Mouse (Mus musculus) left cerebral cortex, adult 18-20 months (tissue): ENCODE measurements at regions not wholly inside any gene's neighbourhood (a gene's known extent, or its start where the extent isn't known, plus 50 kb on each side); places are given as distances from the start of the nearest gene placed in this dataset.

ENCODE experiments used
- DNase-seq, 2 experiments: peaks; one replicate each; pipeline ENCODE4 v3.0.0; 2021 to 2022; ENCODE audit warnings: low spot score in 2 of 2, mixed read lengths in 1 of 2

DNA sequence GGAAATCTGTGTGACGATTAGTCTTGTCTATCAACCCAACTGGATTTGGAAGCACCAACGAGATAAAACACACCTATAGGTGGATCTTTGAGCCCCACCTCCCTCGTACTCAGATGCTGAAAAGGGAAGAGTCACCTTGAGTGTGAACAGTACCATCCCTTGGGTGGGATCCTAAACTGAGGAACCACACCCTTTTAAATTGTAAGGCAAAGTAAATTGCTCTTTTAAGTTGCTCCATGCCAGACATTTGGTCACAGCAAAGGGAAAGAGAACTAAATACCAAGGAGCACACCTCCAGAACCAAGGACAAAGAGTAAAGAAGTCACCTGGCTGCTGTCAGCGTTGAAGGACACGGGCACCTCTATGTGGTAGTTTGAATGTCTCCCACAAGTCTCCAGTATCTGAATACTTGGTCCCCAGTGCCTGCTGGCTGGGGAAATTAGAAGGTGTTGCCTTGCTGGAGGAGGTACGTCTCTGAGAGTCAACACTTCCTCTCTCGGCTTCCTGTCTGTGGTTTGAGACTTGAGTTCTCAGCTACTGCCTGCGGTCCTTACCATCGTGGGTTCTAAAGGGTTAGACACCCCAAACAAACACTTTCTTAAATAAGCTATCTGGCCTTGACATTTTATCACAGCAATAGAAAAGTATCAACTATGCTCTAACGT lies 95.6 kb upstream of the Noct start:
- no peak for DNase-seq

GRCm38 (mm10) chr3:51130709-51131108 lies 93.5 kb upstream of the Noct start:
- no peak for DNase-seq

DNA sequence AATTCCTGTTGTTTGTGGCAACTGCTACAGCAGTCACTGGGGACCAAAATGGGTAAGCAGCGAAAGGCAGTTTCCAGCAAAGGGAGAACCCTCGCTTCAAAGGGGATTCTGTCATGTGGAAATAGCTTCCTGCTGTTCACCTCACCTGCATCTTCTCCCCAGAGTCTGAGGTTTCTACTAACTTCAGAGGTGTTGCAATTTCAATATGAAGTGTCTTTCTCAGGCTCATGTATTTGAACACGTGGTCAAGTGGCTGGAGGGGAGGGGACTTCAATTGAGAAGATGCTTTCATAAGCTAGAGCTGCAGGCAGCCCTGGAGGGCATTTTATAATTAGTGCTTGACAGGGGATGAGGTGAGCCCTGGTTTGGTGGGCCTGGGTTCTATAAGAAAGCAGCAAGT lies 92.9 kb upstream of the Noct start:
- DNase-seq = no peak

- no peak for DNase-seq
These were observed 91.5 kb upstream of the Noct start for GRCm38 (mm10) chr3:51132736-51133135.

DNA sequence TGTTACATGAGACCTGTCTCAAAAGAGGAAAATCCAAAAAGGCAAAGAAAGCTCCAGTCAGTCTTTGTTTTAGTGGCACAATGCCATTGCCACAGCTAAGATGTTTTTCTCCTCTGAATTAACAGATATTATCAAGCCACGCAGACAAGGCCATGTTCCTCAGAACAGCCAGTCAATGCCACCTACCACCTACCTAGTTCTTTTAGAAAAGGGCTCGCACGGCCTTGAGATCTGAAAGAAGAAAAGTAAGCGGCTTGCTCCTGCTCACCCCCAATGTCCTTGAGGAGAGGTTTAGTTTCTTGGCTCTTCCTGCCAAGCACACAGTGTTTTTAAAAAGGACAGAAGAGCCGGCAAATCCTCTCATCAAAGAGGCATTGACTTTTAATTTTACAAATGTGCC lies 88.7 kb upstream of the Noct start:
- no peak for DNase-seq

DNA sequence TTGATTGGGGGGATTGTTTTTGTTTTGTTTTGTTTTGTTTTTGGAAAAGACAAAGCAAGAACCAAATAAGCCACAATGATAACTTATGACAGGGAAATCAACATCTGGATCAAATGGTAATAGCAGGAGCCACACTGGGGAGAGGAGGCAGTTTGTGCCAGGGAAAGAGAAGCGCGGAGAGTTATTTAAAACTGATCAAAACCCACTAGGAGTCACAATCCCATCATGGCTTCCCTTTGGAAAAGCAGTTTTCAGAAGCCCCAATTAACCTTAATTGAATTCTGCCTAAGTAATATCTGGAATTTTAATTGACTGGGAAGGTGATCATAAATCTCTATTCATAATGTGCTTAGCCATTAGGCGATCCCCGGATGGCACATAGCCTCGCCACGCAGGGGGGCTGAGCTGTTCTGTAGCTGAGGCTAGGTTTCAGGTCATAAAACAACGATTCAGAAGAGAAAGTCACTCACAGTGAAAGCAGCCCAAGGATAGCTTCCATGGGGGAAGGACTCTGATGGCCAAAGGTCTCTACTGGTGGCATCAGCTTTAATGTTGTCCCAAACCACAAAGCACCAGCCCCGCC lies 86.4 kb upstream of the Noct start:
- no peak for DNase-seq

- no peak for DNase-seq
These were observed 78.3 kb upstream of the Noct start for GRCm38 (mm10) chr3:51145985-51146384.

- DNase-seq = no peak
These were observed 74.2 kb upstream of the Noct start for GRCm38 (mm10) chr3:51150012-51150411.

- DNase-seq = no peak
These were observed 73.1 kb upstream of the Noct start for GRCm38 (mm10) chr3:51151104-51151503.

DNA sequence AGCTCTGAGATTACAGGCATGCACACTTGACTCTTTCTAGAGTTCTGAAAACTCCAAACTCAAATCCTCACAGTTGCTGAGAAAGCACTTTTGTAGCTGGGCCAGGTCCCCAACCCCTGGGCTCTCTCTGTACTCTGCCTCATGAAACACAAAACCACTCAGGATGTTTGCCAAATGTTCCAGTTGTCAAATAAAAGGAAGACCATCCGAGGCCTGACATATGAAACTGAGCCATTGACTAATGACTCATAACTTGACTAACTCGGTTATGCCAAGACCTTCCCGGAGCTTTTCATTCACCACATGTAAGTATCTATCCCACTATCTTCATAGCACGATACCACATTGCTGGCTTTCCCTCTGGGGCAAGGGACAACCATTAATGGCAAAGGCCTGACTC lies 68.6 kb upstream of the Noct start:
- no peak for DNase-seq

DNA sequence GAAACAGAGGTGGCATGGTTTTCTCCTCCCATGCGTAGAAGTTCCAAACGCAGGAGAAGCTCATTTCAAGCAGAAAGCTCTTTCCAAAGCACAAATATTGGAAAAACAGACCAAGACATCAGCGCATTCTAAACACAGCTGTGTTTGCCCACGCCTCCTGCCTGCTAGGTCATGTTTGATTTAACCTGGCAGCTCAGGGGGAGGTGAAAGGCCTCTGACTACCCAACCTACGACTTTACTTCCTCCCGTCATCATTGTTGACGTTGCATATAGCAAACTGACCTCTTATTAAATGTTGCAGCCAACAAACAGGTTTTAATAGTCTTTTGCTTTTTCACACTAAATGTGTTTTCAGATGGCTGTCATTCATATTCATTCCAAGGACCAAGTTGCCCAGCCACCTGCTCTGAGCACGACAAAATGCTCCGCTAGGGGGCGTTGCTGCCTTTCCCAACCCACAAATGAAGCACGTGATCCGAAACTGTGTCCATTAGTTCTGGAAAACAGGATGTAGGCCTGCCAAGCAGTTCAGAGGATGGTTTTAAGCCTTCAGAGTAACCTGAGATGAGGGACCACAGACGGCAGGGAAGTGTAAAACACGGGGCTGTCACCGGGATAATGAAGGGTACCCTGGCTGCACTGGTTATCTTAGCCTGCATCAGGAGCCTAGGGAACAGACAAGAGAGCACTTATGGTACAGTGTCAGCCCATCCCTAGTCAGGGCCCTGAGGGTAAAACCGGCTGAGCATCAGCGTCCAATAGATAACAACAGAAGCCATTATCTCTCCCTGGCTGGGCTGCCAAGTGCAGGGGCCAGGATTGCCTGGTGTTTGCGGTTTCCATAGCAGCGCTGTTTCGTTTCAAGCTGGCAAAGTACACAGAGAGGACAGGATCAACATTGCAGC lies 67.6 kb upstream of the Noct start:
- DNase-seq = peak; percentile 37 to 59

- DNase-seq = no peak
These were observed 67.0 kb upstream of the Noct start for GRCm38 (mm10) chr3:51157291-51157650.

- no peak for DNase-seq
These were observed 65.8 kb upstream of the Noct start for GRCm38 (mm10) chr3:51158449-51158848.

DNA sequence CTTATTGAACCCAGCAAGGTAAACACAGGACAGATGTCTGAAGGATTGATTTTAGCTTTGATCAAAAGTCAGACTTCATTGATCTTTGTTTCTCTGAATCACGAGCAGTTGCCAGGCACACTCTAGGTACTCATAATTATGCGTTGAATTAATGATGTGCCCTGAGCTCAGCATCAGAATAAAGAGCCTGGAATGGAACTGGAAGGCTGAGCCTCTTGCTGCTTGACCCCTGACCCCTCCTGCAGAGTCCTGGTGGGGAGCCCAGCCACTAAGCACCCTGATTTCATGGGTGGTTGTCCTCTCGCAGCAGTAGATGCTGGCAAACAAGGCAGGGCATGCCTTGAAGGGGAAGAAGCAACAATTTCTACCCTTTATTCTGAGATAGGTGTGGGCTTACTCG lies 64.9 kb upstream of the Noct start:
- DNase-seq = no peak

GRCm38 (mm10) chr3:51159881-51160280 lies 64.4 kb upstream of the Noct start:
- no peak for DNase-seq

GRCm38 (mm10) chr3:51160625-51161024 lies 63.6 kb upstream of the Noct start:
- DNase-seq = no peak

GRCm38 (mm10) chr3:51169150-51169925 lies 54.9 kb upstream of the Noct start:
- DNase-seq = no peak

DNA sequence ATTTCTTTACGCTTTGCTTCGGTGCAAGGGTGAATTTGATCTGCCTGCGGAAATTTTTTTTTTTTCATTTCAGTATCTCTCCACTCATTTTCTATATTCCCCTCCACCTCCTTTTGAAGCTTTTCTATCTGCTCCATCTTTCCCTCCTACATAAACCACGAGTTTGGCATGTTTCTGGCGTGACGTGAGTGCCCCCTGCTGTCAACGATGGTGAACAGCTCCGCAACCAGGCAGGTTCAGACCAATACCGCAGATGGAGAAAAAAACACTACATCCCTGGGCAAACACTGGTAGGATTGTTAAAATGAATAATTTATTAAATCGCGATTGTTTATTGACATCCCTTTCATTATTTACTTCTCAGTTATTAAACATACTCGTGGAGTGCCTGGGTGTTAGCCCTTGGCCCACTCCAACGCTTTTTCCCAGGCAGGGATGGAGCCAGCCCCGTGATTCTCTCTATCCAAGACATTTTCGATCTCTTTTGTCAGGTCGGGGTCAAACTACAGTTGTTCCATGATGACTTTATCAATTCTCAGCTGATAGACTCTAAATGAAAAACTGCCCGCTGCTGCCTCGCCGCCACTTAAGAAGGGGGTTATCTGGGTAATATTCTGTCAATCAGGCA lies 53.9 kb upstream of the Noct start:
- peak; percentile 91 for DNase-seq
